24 mouse cellular contexts compared by ENCODE assay signal in genomic region chr1:119404798-119405197, GRCm38 (mm10). TPM values are rescaled to one million over a fixed set of nuclear protein-coding genes. Genes with fewer than 3 reads are reported as not detected.
DNase-seq lines count a peak whose midpoint lies in the region; ATAC-seq and TF ChIP-seq lines count a peak whose summit lies in the region.
"Had no signal": no experiment of that assay in that cellular context is flagged by ENCODE, and none has a peak within 500 bp of the region (broad histone marks: within the 10 kb centered on the region; RNA-seq: fewer than 3 reads in every experiment).

No protein-coding gene starts in this region.

- ATAC-seq in heart, embryonic 16.5 days (replicated peaks; ENCODE audit: extremely low read depth, insufficient read depth, low FRiP score), result peak; percentile 53; the same call in 1 of the 2 replicates
- ATAC-seq in lung, postnatal 0 days, result peak; percentile 30
- no peak for ATAC-seq in intestine, embryonic 16.5 days
- ATAC-seq: forebrain, embryonic 13.5 days had no signal

- H3K4me3 ChIP-seq in heart, embryonic 16.5 days (ENCODE audit: low read length), result no peak overlapping the region
- no peak overlapping the region for H3K4me3 ChIP-seq in heart, embryonic 10.5 days
- no peak overlapping the region for H3K4me3 ChIP-seq in lung, postnatal 0 days (ENCODE audit: low read depth, low read length)
- no peak overlapping the region for H3K4me3 ChIP-seq in ES-E14 (ENCODE audit: insufficient read depth in 1 of 2, low read depth in 1 of 2, low read length in 2 of 2, poor library complexity in 1 of 2, severe bottlenecking in 1 of 2)
- H3K4me3 ChIP-seq in intestine, embryonic 16.5 days (ENCODE audit: low read length), result no peak overlapping the region
- H3K4me3 ChIP-seq: embryonic facial prominence, embryonic 13.5 days; forebrain, embryonic 13.5 days; layer of hippocampus, adult 2 months; left cerebral cortex, adult 2 months; limb, embryonic 12.5 days; liver, embryonic 15.5 days; neural tube, embryonic 13.5 days had no signal

- DNase-seq in heart, embryonic 10.5 days (ENCODE audit: low spot score), result no peak
- DNase-seq in lung, postnatal 0 days (ENCODE audit: low spot score), result no peak
- no peak for DNase-seq in lung, postnatal 4 days
- DNase-seq in ES-E14 (ENCODE audit: low read depth, low spot score), result no peak
- peak; percentile 49 for DNase-seq in fibroblast of lung, adult 2 months (ENCODE audit: low read depth)
- no peak for DNase-seq in gastrocnemius, postnatal 10 days
- DNase-seq: cerebellum, adult 11-12 months; heart, postnatal 14 days; kidney, adult 9 months; retina, postnatal 1 day; thymus, adult 2 months had no signal

- H3K9me3 ChIP-seq in heart, embryonic 16.5 days (replicated peaks; ENCODE audit: control insufficient read depth, low read length), result no peaks in the 10 kb centered on the region
- H3K9me3 ChIP-seq in heart, embryonic 10.5 days, result no peaks in the 10 kb centered on the region
- H3K9me3 ChIP-seq in lung, postnatal 0 days (ENCODE audit: low read length), result no peaks in the 10 kb centered on the region
- no peaks in the 10 kb centered on the region for H3K9me3 ChIP-seq in ES-E14 (ENCODE audit: control insufficient read depth, insufficient read depth, low read depth, low read length)
- no peaks in the 10 kb centered on the region for H3K9me3 ChIP-seq in intestine, embryonic 16.5 days (ENCODE audit: control insufficient read depth, low read length)
- H3K9me3 ChIP-seq: embryonic facial prominence, embryonic 13.5 days; forebrain, embryonic 13.5 days; limb, embryonic 12.5 days; liver, embryonic 15.5 days; neural tube, embryonic 13.5 days had no signal

- no peaks in the 10 kb centered on the region for H3K27me3 ChIP-seq in heart, embryonic 16.5 days (ENCODE audit: control insufficient read depth, insufficient read depth, low read length)
- peaks cover 18% of the 10 kb centered on the region; the same call in 1 of the 2 replicates for H3K27me3 ChIP-seq in heart, embryonic 10.5 days (ENCODE audit: insufficient read depth, poor library complexity, severe bottlenecking)
- no peaks in the 10 kb centered on the region for H3K27me3 ChIP-seq in lung, postnatal 0 days (replicated peaks; ENCODE audit: insufficient read depth, low read length)
- H3K27me3 ChIP-seq in intestine, embryonic 16.5 days (replicated peaks; ENCODE audit: control insufficient read depth, insufficient read depth, low read length), result no peaks in the 10 kb centered on the region
- H3K27me3 ChIP-seq: CH12.LX; embryonic facial prominence, embryonic 13.5 days; forebrain, embryonic 13.5 days; limb, embryonic 12.5 days; liver, embryonic 15.5 days had no signal

- H3K36me3 ChIP-seq in heart, embryonic 16.5 days (ENCODE audit: control insufficient read depth, insufficient read depth), result no peaks in the 10 kb centered on the region
- H3K36me3 ChIP-seq in heart, embryonic 10.5 days, result no peaks in the 10 kb centered on the region
- H3K36me3 ChIP-seq in lung, postnatal 0 days (ENCODE audit: insufficient read depth, low read length), result no peaks in the 10 kb centered on the region
- no peaks in the 10 kb centered on the region for H3K36me3 ChIP-seq in ES-E14 (ENCODE audit: control insufficient read depth, insufficient read depth, low read length, poor library complexity, severe bottlenecking)
- H3K36me3 ChIP-seq in intestine, embryonic 16.5 days (ENCODE audit: control insufficient read depth, insufficient read depth, low read length), result no peaks in the 10 kb centered on the region
- H3K36me3 ChIP-seq: embryonic facial prominence, embryonic 13.5 days; limb, embryonic 12.5 days; liver, embryonic 15.5 days; neural tube, embryonic 13.5 days had no signal

- WGBS in heart, embryonic 16.5 days, result 9% methylated on average over 3 of the region's 3 CpGs
- WGBS in heart, embryonic 10.5 days, result 44% methylated on average over 3 of the region's 3 CpGs
- 4% methylated on average over 3 of the region's 3 CpGs for WGBS in lung, postnatal 0 days
- 44% methylated on average over 3 of the region's 3 CpGs for WGBS in intestine, embryonic 16.5 days

- no peak for TF ChIP-seq CTCF in lung, postnatal 0 days (IDR thresholded peaks at IDR 0.05)

- TF ChIP-seq EP300 in lung, postnatal 0 days (IDR thresholded peaks at IDR 0.05), result no peak

- H3K27ac ChIP-seq in heart, embryonic 16.5 days (ENCODE audit: low read length), result no peak overlapping the region
- H3K27ac ChIP-seq in heart, embryonic 10.5 days, result no peak overlapping the region
- no peak overlapping the region for H3K27ac ChIP-seq in lung, postnatal 0 days (ENCODE audit: low read length)
- H3K27ac ChIP-seq in ES-E14 (ENCODE audit: insufficient read depth, low read depth, low read length, poor library complexity, severe bottlenecking), result no peak overlapping the region
- H3K27ac ChIP-seq in intestine, embryonic 16.5 days (ENCODE audit: low read length), result no peak overlapping the region
- H3K27ac ChIP-seq: embryonic facial prominence, embryonic 13.5 days; forebrain, embryonic 13.5 days; hindbrain, embryonic 14.5 days; layer of hippocampus, adult 2 months; left cerebral cortex, adult 2 months; limb, embryonic 12.5 days; liver, embryonic 15.5 days; neural tube, embryonic 13.5 days had no signal

- in situ Hi-C loops in ES-E14 (cut with MboI; ENCODE audit: low sequenced_read_pairs in 2 of 2, unreplicated experiment in 2 of 2), result no loop called here

- H3K9ac ChIP-seq in heart, embryonic 16.5 days (ENCODE audit: low read length), result no peak overlapping the region
- no peak overlapping the region for H3K9ac ChIP-seq in lung, postnatal 0 days (replicated peaks; ENCODE audit: low read depth)
- peak overlapping the region; percentile 43; the same call in 1 of the 2 replicates for H3K9ac ChIP-seq in ES-E14 (ENCODE audit: insufficient read depth, low read depth, low read length, poor library complexity, severe bottlenecking)
- H3K9ac ChIP-seq in intestine, embryonic 16.5 days (ENCODE audit: low read depth, low read length), result no peak overlapping the region
- H3K9ac ChIP-seq: embryonic facial prominence, embryonic 13.5 days; forebrain, embryonic 13.5 days; hindbrain, embryonic 14.5 days; limb, embryonic 12.5 days; liver, embryonic 15.5 days; neural tube, embryonic 13.5 days had no signal

- peaks cover 10% of the 10 kb centered on the region for H3K4me1 ChIP-seq in heart, embryonic 16.5 days (ENCODE audit: control insufficient read depth, insufficient read depth, low read length)
- peaks cover 15% of the 10 kb centered on the region; the same call in 1 of the 2 replicates for H3K4me1 ChIP-seq in heart, embryonic 10.5 days
- H3K4me1 ChIP-seq in lung, postnatal 0 days (ENCODE audit: insufficient read depth, low read depth, low read length), result no peaks in the 10 kb centered on the region
- H3K4me1 ChIP-seq in ES-E14 (ENCODE audit: control insufficient read depth in 2 of 2, insufficient read depth in 2 of 2, low read length in 2 of 2, poor library complexity in 1 of 2), result peaks cover 8 to 36% of the 10 kb centered on the region in 2 experiments
- no peaks in the 10 kb centered on the region for H3K4me1 ChIP-seq in intestine, embryonic 16.5 days (ENCODE audit: control insufficient read depth, insufficient read depth, low read length)
- H3K4me1 ChIP-seq: liver, embryonic 15.5 days had no signal

- no peak overlapping the region for H3K4me2 ChIP-seq in heart, embryonic 16.5 days (ENCODE audit: low read depth, low read length)
- H3K4me2 ChIP-seq in lung, postnatal 0 days (replicated peaks; ENCODE audit: low read depth, low read length), result no peak overlapping the region
- no peak overlapping the region for H3K4me2 ChIP-seq in intestine, embryonic 16.5 days (ENCODE audit: low read depth, low read length)
- H3K4me2 ChIP-seq: embryonic facial prominence, embryonic 13.5 days; forebrain, embryonic 13.5 days; hindbrain, embryonic 14.5 days; limb, embryonic 12.5 days; liver, embryonic 15.5 days; neural tube, embryonic 13.5 days had no signal

TF ChIP-seq in ES-E14, 5 proteins besides CTCF, POLR2A, EP300 and RAD21:
- TF ChIP-seq ZNF384 (IDR thresholded peaks at IDR 0.05; ENCODE audit: low read depth, low read length), result no peak
- no peak for TF ChIP-seq CHD2 (IDR thresholded peaks at IDR 0.05; ENCODE audit: low read depth, low read length)
- TF ChIP-seq MAFK (IDR thresholded peaks at IDR 0.05; ENCODE audit: insufficient read depth, low read depth, low read length), result no peak
- no peak for TF ChIP-seq HCFC1 (IDR thresholded peaks at IDR 0.05; ENCODE audit: borderline replicate concordance, insufficient read depth, low read length)

RNA-seq across cellular contexts. Expression of gene Inhbb, which starts 17.2 kb away (rescaled TPM):
- polyA plus RNA-seq in heart, embryonic 16.5 days (2015; fragmentation: Nextera tagmentation; extraction: Ambion mirVana), result 0.39 and 0.46 TPM in 2 replicates
- polyA plus RNA-seq in heart, embryonic 10.5 days (2016; fragmentation: Nextera tagmentation; extraction: Ambion mirVana), result 0.08 and 0.12 TPM in 2 replicates
- 2.4 and 2.9 TPM in 2 replicates for polyA plus RNA-seq in lung, postnatal 0 days (2015; fragmentation: Nextera tagmentation; extraction: Ambion mirVana)
- total RNA-seq in ES-E14 (2012; rRNA removed), result 25.8 and 63.4 TPM in 2 replicates
- total RNA-seq in gastrocnemius, postnatal 10 days (2021), result under 1 TPM; 0.42 to 0.72 TPM
- 0.16 and 0.18 TPM in 2 replicates for polyA plus RNA-seq in intestine, embryonic 16.5 days (2015; fragmentation: Nextera tagmentation; extraction: Ambion mirVana)
- total RNA-seq: CH12.LX; granulocyte monocyte progenitor cell, adult 5-6 weeks; megakaryocyte, adult 5-6 weeks had no signal
